Mouse (Mus musculus): ENCODE measurements around the gene Gapdhs. TPM values are rescaled to one million over a fixed set of nuclear protein-coding genes. Genes with fewer than 3 reads are reported as not detected.
"Not testable (repeated sequence)": the region's sequence is repeated elsewhere in the genome, so short reads cannot be mapped to it uniquely, and the experiment has no call there.

The Gapdhs gene
- polyA plus RNA-seq (2011; ENCODE audit: insufficient read depth, insufficient read length, low replicate concordance, missing spikeins) = not detected in 2 replicates

DNA sequence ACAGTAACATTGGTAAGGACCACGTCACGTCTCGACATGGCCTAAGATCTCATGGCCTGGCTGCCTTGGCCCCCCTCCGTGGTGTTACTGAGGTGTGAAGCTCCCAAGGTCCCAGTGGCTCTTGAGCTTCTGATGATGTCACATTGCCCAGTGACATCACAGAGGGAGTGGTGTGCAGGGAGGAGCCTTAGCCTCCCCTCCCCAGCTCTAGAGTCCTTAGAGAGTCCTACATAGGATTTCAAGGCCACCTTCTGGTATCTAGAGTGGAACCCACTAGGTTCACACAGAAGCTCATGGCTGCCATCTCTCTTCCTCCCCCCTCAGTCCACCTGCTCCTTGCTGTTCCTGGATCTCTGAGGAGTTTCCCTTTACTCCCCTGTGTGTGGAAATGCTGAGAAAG is at the start of gene Gapdhs:
Gene Gapdhs (minus strand): TSS at position 65 of the 400 bp plus-strand sequence.
- not testable (repeated sequence) for H3K4me3 ChIP-seq (replicated peaks; ENCODE audit: control insufficient read depth, low read depth, low read length); H3K4me1 ChIP-seq (ENCODE audit: control insufficient read depth, insufficient read depth, low read length)
- 75% methylated on average over 1 of the region's 4 CpGs for WGBS
- peak within 1 kb of the TSS; percentile 50 for H3K27ac ChIP-seq (ENCODE audit: control insufficient read depth, insufficient read depth, low read depth, low read length, poor library complexity)

DNA sequence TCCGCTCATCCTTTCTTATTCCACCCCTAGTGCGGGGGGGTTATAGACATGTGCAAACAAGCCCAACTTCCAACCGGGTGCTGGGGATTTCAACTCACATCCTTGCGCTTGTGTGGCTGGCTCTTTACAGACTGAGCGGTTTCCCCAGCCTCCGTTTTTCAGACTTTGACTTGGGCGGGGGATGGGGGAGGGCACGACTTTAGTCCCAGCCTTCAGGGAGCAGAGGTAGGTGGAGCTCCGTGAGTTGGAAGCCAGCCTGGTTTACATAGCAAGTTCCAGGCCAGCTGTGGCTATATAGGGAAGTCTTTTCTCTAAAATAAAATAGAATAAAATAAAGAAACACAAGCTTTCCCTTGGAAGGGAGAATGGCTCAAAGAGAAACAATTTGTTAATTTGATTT is 48.4 kb upstream of the Gapdhs start:
- no peaks in the 10 kb centered on the region for H3K4me1 ChIP-seq (ENCODE audit: control insufficient read depth, insufficient read depth, low read length)
- WGBS = 22% methylated on average over 9 of the region's 9 CpGs
- H3K27ac ChIP-seq (ENCODE audit: control insufficient read depth, insufficient read depth, low read depth, low read length, poor library complexity) = no peak overlapping the region
- no peak overlapping the region for H3K4me3 ChIP-seq (replicated peaks; ENCODE audit: control insufficient read depth, low read depth, low read length)
- TF ChIP-seq POLR2A (IDR thresholded peaks at IDR 0.05; ENCODE audit: borderline replicate concordance, control insufficient read depth, low read depth, low read length) (no peak), CTCF (IDR thresholded peaks at IDR 0.05; ENCODE audit: control insufficient read depth, insufficient read depth, low read length) (no peak)

DNA sequence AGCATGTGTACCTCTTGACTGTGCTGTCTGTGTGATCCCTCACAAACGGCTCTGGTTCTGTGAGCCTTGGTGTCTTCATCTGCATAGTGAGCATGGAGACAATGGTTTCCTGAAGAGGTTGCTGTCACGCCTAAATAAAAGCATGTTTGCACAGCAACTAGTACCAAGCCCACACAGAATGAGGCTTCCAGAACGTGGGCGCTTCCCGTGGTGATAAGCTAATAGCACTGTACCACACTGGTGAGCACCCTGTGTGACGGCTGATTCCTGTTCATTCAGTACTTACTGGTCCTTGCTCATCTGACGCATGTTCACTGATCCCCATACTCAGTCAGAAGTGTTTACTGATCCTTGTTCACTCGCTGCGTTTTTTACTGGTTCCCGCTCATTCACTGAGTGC is 46.7 kb upstream of the Gapdhs start:
- WGBS = 78% methylated on average over 10 of the region's 10 CpGs
- Histone ChIP-seq H3K27ac (ENCODE audit: control insufficient read depth, insufficient read depth, low read depth, low read length, poor library complexity) (no peak overlapping the region), H3K4me3 (replicated peaks; ENCODE audit: control insufficient read depth, low read depth, low read length) (no peak overlapping the region), H3K4me1 (ENCODE audit: control insufficient read depth, insufficient read depth, low read length) (no peaks in the 10 kb centered on the region)
- TF ChIP-seq CTCF (IDR thresholded peaks at IDR 0.05; ENCODE audit: control insufficient read depth, insufficient read depth, low read length) = no peak
- no peak for TF ChIP-seq POLR2A (IDR thresholded peaks at IDR 0.05; ENCODE audit: borderline replicate concordance, control insufficient read depth, low read depth, low read length)

DNA sequence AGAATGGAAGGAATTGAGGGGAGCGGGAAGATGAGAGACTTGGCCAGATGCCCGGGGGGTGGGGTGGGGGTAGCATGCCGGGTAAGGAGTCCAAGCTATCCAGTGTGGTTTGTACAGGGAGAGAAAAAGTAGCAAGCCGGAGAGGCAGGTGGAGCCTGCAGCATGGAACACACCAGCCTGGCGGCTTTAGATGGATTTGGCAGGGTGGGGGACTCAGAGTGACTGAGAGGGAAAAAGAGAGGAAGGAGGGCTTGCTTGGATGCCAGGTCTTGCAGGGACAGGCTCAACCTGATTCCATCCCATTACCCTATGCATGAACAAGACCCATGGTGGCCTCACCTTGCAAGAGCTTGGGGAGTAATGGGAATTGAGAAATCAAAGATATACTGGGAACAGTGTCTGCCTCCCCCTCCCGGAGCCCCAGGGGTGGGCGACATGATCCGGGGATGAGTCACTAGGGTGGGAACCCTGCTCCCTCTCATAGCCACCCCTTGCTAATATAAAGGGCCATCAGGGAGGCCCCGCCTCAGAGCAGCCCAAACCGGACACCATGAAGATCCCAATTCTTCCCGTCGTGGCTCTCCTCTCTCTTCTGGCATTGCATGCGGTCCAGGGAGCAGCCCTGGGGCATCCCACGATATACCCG is 44.0 kb upstream of the Gapdhs start, which contains the start of gene Krtdap:
Gene Krtdap (plus strand): TSS at position 520 of the 646 bp plus-strand sequence.
- no peak for TF ChIP-seq CTCF (IDR thresholded peaks at IDR 0.05; ENCODE audit: control insufficient read depth, insufficient read depth, low read length)
- TF ChIP-seq POLR2A (IDR thresholded peaks at IDR 0.05; ENCODE audit: borderline replicate concordance, control insufficient read depth, low read depth, low read length) = no peak
- 73% methylated on average over 15 of the region's 15 CpGs for WGBS
- Histone ChIP-seq H3K27ac (ENCODE audit: control insufficient read depth, insufficient read depth, low read depth, low read length, poor library complexity) (no peak within 1 kb of the TSS), H3K4me3 (replicated peaks; ENCODE audit: control insufficient read depth, low read depth, low read length) (no peak within 1 kb of the TSS), H3K4me1 (ENCODE audit: control insufficient read depth, insufficient read depth, low read length) (no peaks in the 10 kb centered on the region)

DNA sequence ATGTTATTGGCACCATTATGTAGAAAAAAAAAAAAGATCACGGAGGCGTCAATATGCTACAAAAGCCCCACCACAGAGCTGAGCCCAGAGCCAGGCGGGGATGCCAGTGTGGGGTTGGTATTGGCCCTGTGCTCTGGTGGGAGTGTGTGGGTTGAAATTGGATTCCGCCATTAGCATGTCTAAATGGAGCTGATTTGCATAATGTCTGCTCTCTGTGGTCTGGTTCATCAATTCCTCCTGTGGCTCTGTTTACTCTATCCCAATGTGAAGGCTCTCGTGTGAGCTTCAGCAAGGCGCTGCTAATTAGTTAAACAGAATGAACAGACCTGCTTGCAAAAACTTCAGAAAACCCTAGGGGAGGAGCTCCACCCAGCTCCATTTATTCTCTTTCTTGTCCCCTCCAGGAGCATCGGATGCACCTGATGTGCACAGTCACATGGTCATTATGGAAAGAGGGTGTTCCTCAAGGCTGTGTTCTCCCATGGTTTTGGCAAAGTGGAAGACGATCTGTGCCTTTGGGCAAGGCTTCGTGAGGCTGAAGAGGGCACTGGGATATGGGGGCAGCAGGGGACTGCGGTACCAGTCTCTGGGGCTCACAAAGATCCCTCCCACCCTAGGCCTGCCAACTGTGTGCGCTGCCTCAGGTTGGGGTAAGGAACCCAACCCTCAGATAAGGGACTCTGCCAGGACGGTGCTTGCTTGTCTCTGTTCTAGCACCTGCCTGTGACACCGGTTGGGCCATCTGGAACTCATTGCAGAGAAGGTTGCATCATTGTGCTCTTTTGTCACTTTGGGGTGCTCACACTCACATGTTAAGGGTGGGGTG is 42.5 kb upstream of the Gapdhs start:
- no peaks in the 10 kb centered on the region for H3K4me1 ChIP-seq (ENCODE audit: control insufficient read depth, insufficient read depth, low read length)
- TF ChIP-seq POLR2A (IDR thresholded peaks at IDR 0.05; ENCODE audit: borderline replicate concordance, control insufficient read depth, low read depth, low read length) = no peak
- no peak for TF ChIP-seq CTCF (IDR thresholded peaks at IDR 0.05; ENCODE audit: control insufficient read depth, insufficient read depth, low read length)
- no peak overlapping the region for H3K4me3 ChIP-seq (replicated peaks; ENCODE audit: control insufficient read depth, low read depth, low read length)
- WGBS = 75% methylated on average over 13 of the region's 13 CpGs
- H3K27ac ChIP-seq (ENCODE audit: control insufficient read depth, insufficient read depth, low read depth, low read length, poor library complexity) = no peak overlapping the region

DNA sequence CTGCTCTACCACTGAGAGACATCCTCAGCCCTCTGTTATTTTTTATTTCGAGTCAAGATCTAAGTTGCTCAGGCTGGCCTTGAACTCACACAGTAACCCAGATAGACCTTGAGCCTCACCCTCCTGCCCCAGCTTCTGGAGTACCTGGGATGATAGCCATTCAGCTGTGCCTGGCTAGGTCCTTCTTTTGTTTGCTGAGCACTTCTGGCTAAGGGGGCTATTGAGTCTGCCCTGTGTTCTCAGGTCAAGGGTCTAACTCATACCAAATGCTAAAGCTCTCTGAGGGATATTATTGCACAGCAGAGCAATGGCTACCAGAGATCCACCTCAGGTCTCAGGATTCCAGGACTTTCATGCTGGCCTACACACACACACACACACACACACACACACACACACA is 41.7 kb upstream of the Gapdhs start:
- WGBS = 76% methylated on average over 1 of the region's 1 CpGs
- H3K27ac ChIP-seq (ENCODE audit: control insufficient read depth, insufficient read depth, low read depth, low read length, poor library complexity) = no peak overlapping the region
- H3K4me3 ChIP-seq (replicated peaks; ENCODE audit: control insufficient read depth, low read depth, low read length) = no peak overlapping the region
- TF ChIP-seq POLR2A (IDR thresholded peaks at IDR 0.05; ENCODE audit: borderline replicate concordance, control insufficient read depth, low read depth, low read length) = no peak
- no peak for TF ChIP-seq CTCF (IDR thresholded peaks at IDR 0.05; ENCODE audit: control insufficient read depth, insufficient read depth, low read length)
- H3K4me1 ChIP-seq (ENCODE audit: control insufficient read depth, insufficient read depth, low read length) = no peaks in the 10 kb centered on the region

DNA sequence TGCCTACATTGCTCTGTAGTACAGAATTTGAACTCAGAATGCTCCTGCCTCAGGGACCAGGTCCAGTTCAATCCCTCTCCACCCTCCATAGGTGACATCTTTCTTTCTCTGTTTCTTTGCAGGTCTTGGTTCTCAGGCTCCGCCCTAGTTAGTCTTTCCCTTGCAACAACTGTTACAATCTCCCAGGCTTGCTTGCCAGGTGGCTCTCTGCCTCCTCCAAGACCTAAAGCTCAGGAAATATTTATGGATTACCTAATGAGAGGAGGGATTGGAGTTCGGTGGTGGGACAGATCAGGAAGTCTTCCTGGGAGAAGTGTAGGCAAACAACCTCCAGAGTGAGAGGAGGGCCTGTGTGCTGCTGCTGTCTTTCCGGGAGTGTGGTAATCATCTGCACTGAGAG is 39.2 kb upstream of the Gapdhs start:
- TF ChIP-seq POLR2A (IDR thresholded peaks at IDR 0.05; ENCODE audit: borderline replicate concordance, control insufficient read depth, low read depth, low read length) (no peak), CTCF (IDR thresholded peaks at IDR 0.05; ENCODE audit: control insufficient read depth, insufficient read depth, low read length) (no peak)
- H3K4me3 ChIP-seq (replicated peaks; ENCODE audit: control insufficient read depth, low read depth, low read length) = no peak overlapping the region
- H3K4me1 ChIP-seq (ENCODE audit: control insufficient read depth, insufficient read depth, low read length) = no peaks in the 10 kb centered on the region
- 51% methylated on average over 3 of the region's 3 CpGs for WGBS
- no peak overlapping the region for H3K27ac ChIP-seq (ENCODE audit: control insufficient read depth, insufficient read depth, low read depth, low read length, poor library complexity)

DNA sequence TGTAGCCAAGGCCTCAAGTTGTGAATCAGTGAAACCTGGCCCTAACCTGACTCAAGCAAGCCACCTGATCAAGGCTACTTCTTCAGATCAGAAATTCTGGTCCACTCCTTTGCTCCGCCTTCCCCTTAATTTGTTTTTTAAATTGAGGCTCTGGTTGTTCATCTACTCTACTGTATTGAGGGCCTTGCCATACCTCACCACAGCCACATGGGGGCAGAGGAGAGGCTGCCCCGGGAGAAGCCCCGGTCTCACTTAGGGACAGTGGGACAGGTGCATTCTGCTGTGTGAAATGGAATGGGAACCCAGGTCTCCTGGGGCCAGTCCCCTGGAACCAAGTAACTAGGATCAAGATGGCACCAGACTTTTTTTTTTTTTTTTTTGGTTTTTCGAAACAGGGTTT is 38.3 kb upstream of the Gapdhs start:
- no peaks in the 10 kb centered on the region for H3K4me1 ChIP-seq (ENCODE audit: control insufficient read depth, insufficient read depth, low read length)
- 41% methylated on average over 4 of the region's 4 CpGs for WGBS
- no peak overlapping the region for H3K4me3 ChIP-seq (replicated peaks; ENCODE audit: control insufficient read depth, low read depth, low read length)
- TF ChIP-seq POLR2A (IDR thresholded peaks at IDR 0.05; ENCODE audit: borderline replicate concordance, control insufficient read depth, low read depth, low read length) (no peak), CTCF (IDR thresholded peaks at IDR 0.05; ENCODE audit: control insufficient read depth, insufficient read depth, low read length) (peak; percentile 69)
- H3K27ac ChIP-seq (ENCODE audit: control insufficient read depth, insufficient read depth, low read depth, low read length, poor library complexity) = no peak overlapping the region

Measured in bone marrow, adult 2 months (tissue).